Mouse (Mus musculus): Measurements from ENCODE around the gene 4930430F08Rik.
"Not testable (repeated sequence)": the region's sequence is repeated elsewhere in the genome, so short reads cannot be mapped to it uniquely, and the experiment has no call there.

The 4930430F08Rik gene

DNA sequence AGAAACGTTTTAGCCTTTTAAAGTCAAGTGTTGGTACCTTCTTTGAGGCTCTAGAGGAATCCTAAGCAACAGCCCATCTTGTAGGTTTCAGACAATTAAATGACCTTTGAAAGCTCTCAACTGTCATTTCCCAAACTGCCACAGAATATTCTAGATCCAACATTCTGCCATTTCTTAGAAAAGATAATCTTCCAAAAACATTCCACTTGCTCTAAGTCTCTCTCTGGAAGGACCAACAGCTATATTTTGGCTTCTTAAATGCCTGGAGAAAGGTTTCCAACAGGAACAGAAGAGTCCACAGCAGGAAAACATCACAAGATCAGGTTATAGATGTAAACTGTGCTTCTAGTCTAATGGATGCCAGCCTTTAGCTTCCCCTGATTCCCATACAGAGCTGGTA lies at the start of gene 4930430F08Rik, which contains the start of gene 1700017N19Rik:
Gene 4930430F08Rik, minus strand, starts transcription at position 101 of the 400 bp plus-strand sequence.
Gene 1700017N19Rik, plus strand, starts transcription at position 162 of the 400 bp plus-strand sequence.
- no peak for DNase-seq

DNA sequence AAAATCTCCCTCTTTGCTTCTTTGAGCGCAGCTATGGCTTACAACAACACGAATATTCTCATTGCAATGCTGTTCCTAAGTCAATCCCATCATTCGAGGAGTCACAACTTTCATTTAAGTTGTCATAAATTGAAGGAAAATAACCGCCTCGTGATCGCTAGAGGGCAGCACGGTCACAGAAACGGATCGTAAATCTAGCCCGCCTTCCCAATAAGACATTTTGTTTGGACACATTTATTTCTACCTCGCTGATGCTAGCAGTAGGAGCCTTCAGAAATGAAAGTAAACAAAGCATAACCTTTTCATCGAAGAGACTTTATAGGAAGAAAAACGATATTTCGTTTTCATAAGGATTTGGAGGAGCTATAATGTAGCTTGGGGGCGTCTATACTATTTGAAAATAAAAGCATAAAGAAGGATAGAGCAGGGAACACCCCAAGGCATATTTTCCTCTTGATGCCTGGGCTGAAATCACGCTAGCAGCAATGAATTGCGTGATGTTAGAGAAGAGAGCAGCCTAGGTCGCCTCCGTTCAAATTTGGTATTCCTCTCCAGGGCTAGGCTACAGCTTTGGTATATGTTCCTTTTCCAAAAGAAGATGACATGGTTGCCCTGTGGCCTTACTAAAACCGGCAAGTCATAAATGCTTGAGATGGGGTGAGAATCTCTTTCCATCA lies 39.7 kb upstream of the 4930430F08Rik start:
- no peak for DNase-seq

DNA sequence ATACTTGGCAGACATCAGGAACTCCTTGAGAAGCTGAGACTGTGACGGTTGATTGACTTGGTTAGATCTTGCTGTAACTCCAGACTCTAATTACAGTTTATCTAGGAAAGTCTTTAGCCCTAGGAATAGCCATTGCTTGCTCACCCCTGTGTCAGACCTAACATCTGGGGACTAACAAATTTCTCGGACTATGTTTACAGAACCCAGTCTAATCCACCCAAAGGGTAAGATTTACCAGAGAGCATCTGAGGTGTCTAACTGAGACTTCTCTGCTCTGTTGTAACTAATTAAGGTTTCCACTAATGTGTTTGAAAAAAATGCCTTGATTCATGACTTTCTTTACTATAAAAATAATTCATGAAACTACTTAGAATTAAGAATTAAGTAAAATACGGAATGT lies 32.3 kb upstream of the 4930430F08Rik start:
- DNase-seq = no peak

DNA sequence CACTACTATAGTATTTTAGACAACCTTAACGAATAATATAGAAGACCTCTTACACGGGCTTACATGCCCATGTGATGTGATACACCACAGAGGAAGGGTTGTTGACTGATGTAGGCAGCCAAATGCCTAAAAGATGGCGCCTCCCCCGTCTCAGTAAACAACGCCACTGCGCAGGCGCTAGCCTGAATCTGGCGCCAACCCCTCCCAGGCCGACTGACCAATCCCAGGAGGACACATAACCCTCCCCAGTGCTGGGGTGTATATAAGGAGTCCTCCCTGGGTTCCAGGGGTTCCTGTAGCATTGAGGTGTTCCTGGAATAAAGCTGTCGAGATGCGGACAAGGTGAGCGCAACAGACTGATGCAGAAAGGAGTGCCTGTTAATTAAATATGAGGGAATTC lies 29.8 kb upstream of the 4930430F08Rik start:
- DNase-seq = no peak

DNA sequence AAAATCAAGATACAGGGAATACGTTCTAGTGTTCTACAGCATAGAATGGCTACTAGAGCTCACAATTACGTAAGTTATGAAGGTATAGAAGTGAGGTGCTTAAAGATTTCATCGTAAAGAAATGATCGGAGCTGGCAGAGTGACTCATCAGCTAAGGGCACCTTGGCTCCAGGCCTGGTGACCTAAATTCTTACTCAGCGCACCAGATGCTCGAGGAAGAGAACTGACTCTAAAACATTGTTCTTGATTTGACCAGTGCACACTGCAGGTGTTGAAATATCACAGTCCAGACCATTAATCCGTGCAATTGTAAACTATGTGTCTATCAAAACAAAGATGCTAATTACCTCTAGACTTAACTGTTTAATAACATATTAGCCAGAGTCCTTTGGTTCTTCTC lies 29.3 kb upstream of the 4930430F08Rik start:
- DNase-seq = no peak

DNA sequence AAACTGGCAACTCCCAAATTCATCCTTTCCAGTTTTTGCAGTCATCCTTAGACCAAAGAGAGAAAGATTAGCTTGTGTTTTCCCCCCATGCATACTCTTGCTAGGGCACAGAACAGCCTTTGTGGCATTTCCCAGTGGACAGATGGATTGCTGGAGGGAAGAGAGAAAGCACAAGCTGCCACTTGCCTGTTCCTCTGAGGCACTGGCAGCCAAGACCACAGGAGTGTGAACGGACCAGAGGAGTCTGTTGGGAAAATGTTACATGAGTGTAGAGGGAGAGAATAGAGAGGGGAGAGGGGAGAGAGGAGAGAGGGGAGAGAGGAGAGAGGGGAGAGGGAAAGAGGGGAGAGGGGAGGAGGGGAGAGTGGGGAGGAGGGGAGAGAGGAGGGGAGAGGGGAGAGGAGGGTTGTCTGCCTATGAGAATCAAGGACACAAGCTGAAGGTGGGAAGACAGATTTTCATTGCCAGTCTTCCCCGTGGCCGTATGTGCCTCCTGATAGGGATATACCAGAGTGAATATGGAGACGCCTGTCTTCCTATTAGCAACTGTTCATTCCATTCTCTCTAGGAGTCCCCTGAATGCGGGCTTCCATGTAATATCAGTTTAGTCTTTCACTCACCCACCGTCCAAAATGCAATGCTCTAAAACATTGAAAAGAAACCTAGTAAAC lies 27.1 kb upstream of the 4930430F08Rik start:
- DNase-seq = no peak

DNA sequence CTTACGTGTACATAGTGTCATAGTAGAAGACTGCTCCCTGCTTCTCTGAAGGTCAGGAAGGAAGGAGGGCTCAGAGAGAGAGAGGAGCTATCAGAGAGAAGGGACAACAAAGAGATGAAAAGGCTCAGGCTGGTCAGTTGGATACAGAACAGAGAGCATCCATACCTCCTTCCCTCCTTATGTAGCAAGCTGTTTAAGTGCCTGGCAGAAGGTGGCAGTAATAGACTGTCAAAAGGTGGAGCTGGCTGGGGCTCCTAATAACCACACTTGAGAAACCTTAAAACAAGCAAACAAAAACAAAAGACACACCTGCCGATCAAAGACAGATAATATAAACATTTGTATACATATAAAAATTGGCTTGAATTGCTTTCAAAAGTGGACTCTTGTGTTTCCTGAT lies 14.0 kb upstream of the 4930430F08Rik start:
- DNase-seq = no peak

DNA sequence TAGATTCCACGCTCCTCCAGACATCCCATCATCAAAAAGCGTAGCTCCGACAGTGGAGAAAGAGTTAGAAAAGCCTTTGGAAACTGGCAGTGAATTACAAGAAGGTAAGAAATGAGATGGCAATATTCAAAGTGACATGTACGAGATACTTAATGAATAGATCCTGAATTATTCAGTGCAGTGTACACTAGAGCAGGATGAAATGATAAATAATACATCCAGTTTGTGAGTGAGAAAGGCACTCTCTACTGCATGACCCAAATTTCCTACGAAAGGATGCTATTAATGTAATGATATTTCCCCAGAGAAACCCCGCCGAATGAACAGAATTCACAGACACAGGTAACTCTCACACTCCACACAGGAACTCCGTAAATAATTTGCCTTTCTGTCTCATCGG lies 13.3 kb upstream of the 4930430F08Rik start:
- DNase-seq = no peak

DNA sequence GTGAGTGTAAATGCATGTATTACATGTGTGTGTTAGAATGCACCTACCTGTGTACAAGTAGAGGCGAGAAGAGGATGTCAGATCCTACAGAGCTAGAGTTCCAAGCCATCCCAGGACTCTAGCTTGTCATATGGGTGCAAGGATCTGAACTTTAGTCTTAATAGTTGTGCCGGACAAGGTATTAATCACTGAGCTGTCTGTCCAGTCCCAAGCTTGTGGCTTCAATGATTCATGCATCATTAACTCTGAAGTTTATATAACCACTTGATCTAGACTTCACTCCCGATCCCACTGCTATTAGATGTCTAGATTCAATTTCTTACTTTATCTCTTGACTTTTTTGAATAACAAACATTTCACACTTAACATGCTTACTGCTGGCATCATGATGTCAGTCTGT lies 8.1 kb upstream of the 4930430F08Rik start:
- DNase-seq = no peak

DNA sequence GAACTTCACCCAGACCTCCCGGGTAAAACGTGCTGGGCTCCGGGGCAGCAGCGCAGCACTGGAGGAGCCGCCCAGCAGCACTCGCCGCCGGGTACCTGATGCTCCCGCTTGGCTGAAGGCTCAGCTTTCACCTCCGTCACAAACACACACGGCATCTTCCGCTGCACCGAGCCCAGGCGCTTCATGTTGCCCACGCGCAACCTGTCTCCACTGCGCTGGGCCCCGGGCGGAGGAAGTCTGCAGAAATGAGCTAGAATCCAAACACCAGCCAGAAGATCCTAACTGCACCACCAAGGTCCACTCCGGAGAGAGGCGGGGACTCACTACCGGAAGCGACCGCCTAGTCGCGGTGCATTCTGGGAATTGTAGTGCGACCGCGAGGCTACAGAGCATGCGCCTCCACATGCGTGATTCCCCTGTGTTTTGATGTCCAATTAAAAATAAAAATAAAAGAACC lies 1.3 kb downstream of the 4930430F08Rik start:
- peak; percentile 65 to 73 for DNase-seq

DNA sequence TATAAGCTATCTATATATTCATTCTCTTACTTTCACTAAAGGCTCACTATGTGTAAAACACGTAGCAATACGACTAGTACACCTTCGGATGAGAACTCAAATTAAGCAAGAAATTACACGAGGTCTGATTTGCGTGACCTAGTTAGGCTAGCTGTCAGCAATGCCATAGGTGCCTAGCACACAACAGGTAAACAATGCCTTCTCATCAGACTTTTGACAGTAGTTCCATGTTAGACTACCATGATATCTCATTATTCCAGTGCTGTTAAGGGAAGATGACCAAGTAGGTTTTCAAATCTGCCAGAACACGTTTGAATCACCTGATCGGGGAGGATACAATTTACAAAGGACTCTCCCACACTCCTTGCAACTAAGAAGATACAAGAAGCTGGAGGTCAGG lies 1.7 kb downstream of the 4930430F08Rik start:
- DNase-seq = no peak

DNA sequence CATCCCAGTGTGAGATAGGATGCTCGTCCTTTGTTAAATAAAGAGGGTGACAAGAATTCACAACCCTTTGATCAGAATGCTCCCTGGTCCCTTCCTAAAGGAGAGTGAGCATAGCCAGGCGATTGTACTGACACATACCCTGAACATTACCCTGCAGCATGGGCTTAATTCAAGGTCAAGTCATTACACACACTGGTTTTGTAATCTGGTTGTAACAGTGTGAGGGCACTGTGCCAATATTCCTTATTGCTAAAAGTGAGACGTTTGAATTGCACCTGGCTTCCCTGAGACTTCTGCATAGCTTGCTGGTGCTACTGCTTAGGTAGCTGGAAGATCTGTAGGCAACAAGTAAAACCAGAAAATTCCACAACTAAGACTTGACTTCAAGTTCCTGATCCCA lies 6.0 kb downstream of the 4930430F08Rik start:
- DNase-seq = no peak

DNA sequence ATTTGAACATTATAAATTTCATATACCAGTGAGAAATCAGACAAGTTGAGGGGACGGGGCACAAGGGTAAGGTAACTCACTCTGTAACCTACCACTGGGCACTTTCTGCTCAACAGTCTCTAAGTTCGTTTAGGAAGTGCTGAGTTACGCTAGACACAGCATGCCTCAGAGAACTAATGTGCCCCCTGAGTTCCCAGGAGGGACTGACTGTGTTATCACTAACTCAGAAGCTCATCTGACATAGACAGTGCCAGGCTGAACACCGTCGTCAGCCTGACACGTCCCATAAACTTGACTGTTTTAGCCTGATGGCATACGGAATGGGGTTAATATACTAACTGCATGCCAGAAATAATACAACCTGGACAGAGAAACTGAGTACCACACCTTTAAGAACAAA lies 14.9 kb downstream of the 4930430F08Rik start:
- no peak for DNase-seq

DNA sequence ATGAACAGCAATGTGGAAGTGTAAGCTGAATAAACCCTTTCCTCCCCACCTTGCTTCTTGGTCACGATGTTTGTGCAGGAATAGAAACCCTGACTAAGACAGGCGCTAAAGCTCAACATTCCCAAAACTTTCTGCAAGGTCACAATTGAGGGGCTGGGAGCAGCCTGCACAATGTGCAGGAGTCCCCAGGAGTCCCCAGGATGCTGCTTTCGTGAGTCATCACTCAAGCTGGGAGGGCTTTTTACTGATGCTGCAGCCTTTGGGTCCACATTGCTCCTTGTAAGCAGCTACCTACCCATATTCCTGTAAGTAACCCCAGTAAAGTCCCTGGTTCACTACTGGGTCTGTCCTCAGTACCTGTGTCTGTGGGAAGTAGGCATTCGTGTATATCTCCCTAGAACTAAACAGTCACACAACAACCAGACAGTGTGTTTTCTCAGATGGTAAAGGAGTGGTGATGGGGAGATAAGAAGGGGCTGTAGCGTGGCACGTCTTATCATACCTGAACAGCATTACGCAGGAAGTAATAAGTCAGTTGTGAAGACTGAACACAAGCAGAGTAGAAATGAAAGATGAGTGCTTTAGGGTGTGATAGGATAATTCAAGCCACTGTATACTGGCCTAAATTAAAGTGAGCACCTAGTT lies 15.6 kb downstream of the 4930430F08Rik start:
- DNase-seq = no peak

DNA sequence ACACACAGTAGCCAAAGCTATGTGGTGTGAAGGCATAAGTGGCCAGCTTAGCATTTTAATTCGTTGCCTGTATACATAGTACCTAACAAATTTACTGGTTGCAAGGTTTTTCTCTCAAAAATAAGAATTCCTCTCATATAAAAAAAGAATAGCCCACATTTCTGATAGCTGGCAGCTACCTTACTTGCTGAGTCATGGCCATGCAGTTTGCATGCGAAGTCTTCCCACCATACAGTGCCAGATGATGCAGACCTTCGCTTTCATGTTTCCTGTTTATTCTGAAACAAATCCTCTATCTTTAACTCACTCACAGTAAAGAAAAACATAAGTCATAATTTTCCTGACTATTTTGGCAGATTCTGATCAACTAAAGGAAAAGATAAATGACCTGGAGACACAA lies 18.5 kb downstream of the 4930430F08Rik start:
- no peak for DNase-seq

DNA sequence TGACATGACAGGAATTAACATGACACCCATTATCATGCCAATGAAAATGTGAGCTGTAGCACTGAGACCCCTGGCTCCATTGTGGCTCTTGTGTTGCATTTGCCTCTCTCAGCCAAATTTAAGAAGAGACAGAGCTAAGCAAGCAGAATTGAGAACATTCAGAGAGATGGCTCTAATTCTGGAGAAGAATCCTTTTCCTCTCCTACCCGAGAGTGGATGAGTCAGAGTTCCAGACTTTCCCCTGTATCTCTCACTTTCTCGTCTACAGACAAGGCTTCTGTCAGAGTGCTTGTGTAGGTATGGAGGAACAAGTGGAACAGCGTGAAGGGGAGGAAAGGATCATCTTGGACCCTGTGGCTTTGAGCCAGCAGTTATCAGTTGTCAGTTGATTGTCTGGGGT lies 26.1 kb downstream of the 4930430F08Rik start:
- DNase-seq = no peak

DNA sequence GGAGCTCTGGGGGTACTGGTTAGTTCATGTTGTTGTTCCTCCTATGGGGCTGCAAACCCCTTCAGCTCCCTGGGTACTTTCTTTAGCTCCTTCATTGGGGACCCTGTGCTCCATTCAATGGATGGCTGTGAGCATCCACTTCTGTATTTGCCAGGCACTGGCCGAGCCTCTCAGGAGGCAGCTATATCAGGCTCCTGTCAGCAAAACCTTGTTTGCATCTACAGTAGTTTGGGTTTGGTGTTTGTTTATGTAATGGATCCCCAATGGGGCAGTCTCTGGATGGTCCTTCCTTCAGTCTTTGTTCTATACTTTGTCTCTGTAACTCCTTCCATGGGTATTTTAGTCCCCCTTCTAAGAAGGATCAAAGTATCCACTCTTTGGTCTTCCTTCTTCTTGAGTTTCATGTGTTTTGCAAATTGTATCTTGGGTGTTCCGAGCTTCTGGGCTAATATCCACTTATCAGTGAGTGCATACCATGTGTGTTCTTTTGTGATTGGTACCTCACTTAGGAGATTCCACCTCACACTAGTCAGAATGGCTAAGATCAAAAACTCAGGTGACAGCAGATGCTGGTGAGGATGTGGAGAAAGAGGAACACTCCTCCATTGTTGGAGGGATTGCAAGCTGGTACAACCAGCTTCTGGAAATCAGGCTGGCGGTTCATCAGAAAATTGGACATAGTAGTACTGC lies 29.9 kb downstream of the 4930430F08Rik start:
- not testable (repeated sequence) for DNase-seq

DNA sequence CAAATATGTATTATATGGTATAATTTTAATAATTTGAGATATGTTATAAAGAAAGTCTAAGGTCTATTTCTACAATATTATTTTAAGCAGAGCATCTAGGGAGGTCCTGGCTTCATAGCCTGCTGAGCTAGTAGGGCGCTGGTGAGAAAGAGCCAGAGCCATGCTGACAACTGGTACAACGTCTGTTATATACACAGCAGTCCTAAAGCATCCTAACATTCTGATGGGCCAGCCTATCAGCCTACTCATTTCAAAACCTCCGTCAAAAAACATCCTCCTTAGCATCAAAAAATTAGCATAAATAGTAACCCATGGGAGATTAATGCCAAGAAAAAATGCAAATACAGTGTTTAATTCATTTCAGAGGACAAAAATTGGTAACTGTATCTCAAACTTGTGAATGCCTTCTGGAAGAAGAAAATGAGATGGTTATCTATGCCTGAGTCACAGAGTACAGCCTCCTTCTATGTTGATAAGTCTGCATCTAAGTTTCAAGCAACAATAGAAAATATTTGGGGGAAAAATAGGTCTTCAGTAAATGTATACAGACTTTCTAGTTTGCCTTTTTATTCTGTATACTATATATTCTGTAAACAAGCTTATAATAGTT lies 33.6 kb downstream of the 4930430F08Rik start:
- no peak for DNase-seq

DNA sequence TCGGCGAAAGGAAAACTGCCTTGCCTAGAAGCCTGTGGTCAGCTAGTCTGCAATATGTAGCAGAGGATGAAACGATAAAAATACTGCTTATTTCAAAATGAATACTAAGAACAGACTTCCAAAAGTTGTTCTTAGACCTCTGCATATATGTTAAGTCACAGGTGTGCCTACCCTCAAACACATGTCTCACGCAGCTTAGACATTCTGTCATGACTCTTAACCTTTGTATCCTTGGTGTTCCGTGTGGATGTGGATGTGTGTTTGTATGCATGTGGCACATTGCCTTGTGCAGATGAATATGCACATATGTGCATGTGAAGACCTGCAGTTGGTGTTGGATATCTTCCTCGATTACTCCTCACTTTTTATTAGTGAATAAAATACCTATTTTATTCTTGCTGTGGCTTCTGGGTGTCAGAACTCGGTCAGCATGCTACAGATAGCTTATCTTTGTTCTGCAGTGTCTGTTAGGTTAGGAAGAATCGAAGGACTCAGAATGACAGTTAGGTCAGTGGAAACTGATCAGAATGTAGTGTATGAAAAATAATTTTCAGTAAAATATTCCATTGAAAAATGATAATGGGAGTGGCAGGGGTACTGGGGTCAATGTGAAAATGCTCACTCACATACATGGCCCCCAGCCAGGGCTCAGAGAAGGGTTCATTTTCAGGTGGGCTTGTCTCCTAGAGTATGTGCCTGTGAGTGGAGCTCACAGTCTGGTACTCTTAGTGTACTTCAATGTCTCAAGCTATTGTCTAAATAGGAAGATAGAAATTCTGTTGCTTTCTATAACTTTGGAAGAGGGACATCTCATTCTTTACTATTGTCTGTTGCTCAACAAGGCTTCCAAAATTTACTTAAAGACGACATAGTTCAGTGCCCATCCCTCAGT lies 65.5 kb downstream of the 4930430F08Rik start:
- DNase-seq = no peak

DNA sequence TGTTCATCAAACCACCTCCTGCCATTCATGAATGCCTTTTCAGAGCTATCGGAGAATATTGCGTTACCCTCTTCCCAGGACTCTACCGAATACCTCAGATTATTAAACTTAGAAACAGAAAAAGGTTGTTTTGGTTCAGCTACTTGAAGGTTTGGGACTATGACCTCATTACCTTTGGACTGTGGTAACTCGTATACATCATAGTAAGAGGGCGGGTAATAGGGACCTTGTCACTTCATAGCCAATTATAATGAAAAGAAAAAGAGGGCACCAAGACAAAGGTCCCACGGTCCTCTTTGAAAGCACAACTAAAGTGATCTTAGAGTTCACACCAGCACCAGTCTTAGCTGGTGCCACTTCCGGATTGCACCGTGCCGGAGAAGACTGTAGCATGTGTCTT lies 67.9 kb downstream of the 4930430F08Rik start:
- DNase-seq = no peak

Measured in thymus, adult 18-20 months (tissue).